Mouse (Mus musculus) cerebellum, adult 2 months (tissue): ENCODE measurements at regions not wholly inside any gene's neighbourhood (a gene's known extent, or its start where the extent isn't known, plus 50 kb on each side); places are given as distances from the start of the nearest gene placed in this dataset.

Source experiments
- CTCF ChIP-seq: fragments of 200-500 bp; IDR thresholded peaks from 2 replicates; pipeline ENCODE4 v1.5.1; 2011; ENCODE audit warnings: low read depth, mild to moderate bottlenecking, control low read depth, low read length, moderate library complexity, borderline replicate concordance; ENCODE audit not compliant: insufficient read depth
- POLR2A ChIP-seq: fragments of 200-500 bp; IDR thresholded peaks from 2 replicates; pipeline ENCODE4 v1.6.1; 2011; ENCODE audit warnings: low read length, control low read depth, borderline replicate concordance; ENCODE audit not compliant: insufficient read depth

- TF ChIP-seq CTCF: no peak
- TF ChIP-seq POLR2A: no peak
These were observed 369.7 kb upstream of the Fam92a start for GRCm38 (mm10) chr4:12541508-12541907.
